Mouse (Mus musculus): ENCODE measurements around the gene Lipe. TPM values are rescaled to one million over a fixed set of nuclear protein-coding genes. Genes with fewer than 3 reads are reported as not detected.
"Not testable (repeated sequence)": the region's sequence is repeated elsewhere in the genome, so short reads cannot be mapped to it uniquely, and the experiment has no call there.

Lipe gene
- polyA plus RNA-seq, 1 experiment from 2014 or later, result 10.6 TPM

DNA sequence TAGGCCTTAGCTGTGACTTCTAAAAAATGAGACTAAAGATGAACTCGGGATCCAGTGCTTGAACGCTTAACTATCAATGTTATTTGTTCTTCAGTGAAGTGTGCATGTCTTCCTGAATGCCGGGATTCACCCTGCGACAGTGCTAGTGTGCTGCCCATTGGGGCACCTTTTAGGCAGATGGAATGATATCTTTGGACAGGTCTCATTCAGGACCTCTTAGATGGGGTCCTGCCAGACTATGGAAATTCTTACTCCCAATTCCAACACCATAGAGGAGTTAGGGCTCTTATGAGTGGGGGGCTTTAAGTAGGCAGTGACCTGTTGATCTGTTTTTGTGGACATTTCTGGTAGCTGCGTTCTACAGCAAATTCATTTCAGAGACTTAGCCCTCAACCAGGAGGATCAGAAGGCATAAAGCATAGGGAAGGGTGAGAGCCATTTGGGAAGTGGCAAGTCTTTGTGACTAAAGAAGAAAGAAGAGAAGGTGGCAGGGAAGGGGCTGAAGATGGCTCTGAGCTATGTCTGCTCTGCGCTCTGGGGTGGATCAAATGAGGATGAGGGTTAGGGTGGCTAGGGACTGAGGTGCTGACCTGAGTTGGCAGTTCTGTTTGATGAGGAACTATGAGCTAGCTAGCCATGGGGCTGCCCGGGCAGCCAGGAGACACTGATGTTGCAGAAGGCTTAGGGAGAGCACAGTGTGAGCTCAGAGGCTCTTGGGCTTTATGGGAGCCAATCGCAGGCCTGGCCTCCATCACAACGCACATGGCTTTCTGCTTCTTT lies 35.5 kb upstream of the Lipe start:
- Histone ChIP-seq H3K4me2 (ENCODE audit: low read depth, low read length) (no peak overlapping the region), H3K9me3 (replicated peaks; ENCODE audit: control insufficient read depth, low read length) (no peaks in the 10 kb centered on the region), H3K27ac (ENCODE audit: low read length) (peak overlapping the region; percentile 85), H3K36me3 (ENCODE audit: control insufficient read depth, insufficient read depth, low read length) (no peaks in the 10 kb centered on the region), H3K4me3 (replicated peaks; ENCODE audit: low read length) (no peak overlapping the region), H3K4me1 (ENCODE audit: control insufficient read depth, insufficient read depth, low read length) (peaks cover 21% of the 10 kb centered on the region), H3K9ac (ENCODE audit: low read length) (0 out of 2 replicates have a peak overlapping the region, but pooled peaks have one; percentile 5), H3K27me3 (ENCODE audit: control insufficient read depth, insufficient read depth, low read length) (no peaks in the 10 kb centered on the region)
- 82% methylated on average over 9 of the region's 9 CpGs for WGBS
- no peak for ATAC-seq (ENCODE audit: insufficient read depth, low FRiP score)

DNA sequence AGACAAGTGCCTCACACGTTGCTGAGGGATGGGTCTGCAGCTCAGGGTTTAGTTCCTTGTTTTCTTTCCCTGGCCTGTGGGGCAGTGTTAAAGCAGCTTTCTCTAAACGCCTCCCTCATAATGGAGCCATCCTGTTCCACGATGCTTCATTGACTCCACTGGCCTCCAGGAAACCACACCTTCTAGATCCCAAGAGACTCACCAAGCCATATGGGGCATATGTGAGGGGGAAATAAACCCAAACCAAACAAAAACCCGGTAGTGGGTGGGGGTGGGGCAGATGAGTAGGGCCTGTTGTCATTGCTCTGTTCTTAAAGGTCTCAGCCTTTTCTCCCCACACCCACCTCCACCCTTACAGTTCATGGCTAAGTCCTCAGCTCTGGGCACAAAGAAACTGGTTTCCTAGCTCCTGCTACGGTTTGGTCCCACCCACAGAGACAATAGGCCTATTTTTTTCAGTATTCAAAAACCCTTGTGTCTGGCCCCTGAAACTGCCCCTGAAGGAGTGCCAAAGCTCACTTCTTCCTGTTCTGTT lies 34.6 kb upstream of the Lipe start:
- Histone ChIP-seq H3K9me3 (replicated peaks; ENCODE audit: control insufficient read depth, low read length) (no peaks in the 10 kb centered on the region), H3K9ac (ENCODE audit: low read length) (no peak overlapping the region), H3K4me1 (ENCODE audit: control insufficient read depth, insufficient read depth, low read length) (peaks cover 21% of the 10 kb centered on the region), H3K36me3 (ENCODE audit: control insufficient read depth, insufficient read depth, low read length) (no peaks in the 10 kb centered on the region), H3K27ac (ENCODE audit: low read length) (peak overlapping the region; percentile 85), H3K27me3 (ENCODE audit: control insufficient read depth, insufficient read depth, low read length) (no peaks in the 10 kb centered on the region), H3K4me3 (replicated peaks; ENCODE audit: low read length) (no peak overlapping the region), H3K4me2 (ENCODE audit: low read depth, low read length) (no peak overlapping the region)
- WGBS, result 11% methylated on average over 5 of the region's 5 CpGs
- peak; percentile 77 for ATAC-seq (ENCODE audit: insufficient read depth, low FRiP score)

DNA sequence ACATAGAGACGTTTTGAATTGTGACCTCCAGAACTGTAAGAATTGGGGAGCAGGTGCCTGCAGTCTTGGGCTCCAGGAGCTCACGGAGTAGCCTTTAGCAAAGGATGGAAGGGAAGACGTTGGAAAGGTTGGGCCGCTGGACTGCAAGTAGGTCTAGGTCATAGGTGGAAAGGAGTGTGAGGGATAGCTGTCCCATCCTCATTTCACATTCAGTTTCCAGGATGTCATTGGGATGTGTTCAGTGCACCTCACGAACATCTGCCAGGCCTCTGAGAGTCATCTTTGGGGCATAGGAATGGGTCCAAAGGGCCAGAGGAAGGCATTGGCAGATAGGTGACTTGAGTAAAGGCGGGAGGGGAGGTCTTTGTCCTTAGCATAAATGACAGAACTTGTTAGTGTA lies 33.9 kb upstream of the Lipe start:
- Histone ChIP-seq H3K9me3 (replicated peaks; ENCODE audit: control insufficient read depth, low read length) (no peaks in the 10 kb centered on the region), H3K27ac (ENCODE audit: low read length) (peak overlapping the region; percentile 85), H3K4me2 (ENCODE audit: low read depth, low read length) (no peak overlapping the region), H3K4me1 (ENCODE audit: control insufficient read depth, insufficient read depth, low read length) (peaks cover 21% of the 10 kb centered on the region), H3K9ac (ENCODE audit: low read length) (no peak overlapping the region), H3K27me3 (ENCODE audit: control insufficient read depth, insufficient read depth, low read length) (no peaks in the 10 kb centered on the region), H3K4me3 (replicated peaks; ENCODE audit: low read length) (no peak overlapping the region), H3K36me3 (ENCODE audit: control insufficient read depth, insufficient read depth, low read length) (no peaks in the 10 kb centered on the region)
- WGBS, result 81% methylated on average over 6 of the region's 6 CpGs
- ATAC-seq (ENCODE audit: insufficient read depth, low FRiP score), result no peak

DNA sequence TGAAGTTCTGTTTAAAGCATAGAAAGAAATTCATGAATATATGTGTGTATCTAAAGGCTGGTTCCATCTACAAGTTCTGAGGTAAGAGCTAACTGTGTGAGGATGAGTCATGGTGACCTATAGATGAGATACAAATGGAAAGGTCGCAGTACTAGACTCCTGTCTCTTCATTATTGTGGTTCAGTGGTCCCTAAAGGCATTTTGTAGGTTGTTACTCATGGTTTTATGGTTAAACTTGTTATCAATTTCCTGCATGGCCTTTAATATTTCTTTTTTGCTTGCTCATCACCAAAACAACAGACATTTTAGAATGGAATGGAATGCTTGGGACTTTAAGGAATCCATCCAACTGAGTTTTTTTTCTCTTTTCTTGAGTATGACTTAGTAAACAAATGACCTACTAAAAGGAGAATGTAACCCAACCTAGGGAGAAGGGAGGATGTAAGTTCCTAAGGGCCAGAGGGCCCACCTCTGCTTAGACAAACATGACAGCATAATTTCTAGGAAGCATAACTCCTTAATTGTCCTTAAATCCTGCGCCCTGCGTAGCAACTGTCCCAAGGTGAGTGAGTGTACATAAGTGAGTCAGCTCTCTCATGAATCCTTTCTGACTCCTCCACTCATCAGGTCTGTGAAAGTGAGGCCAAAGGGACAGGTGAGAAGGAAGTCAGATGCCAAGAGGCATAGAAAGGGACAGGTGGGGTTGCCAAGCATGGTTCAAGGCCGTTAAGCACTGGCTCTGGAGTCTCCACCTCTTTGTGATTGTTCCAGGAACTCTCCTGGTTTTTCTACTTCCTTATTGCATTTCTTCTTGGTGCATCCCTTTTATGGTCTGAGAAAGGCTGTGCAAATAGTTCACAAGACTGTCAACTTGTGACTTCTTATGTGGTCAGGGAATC lies 31.6 kb upstream of the Lipe start:
- H3K27ac ChIP-seq (ENCODE audit: low read length), result peak overlapping the region; percentile 59; the same call in 1 of the 2 replicates
- no peak overlapping the region for H3K4me2 ChIP-seq (ENCODE audit: low read depth, low read length)
- H3K4me3 ChIP-seq (replicated peaks; ENCODE audit: low read length), result no peak overlapping the region
- H3K4me1 ChIP-seq (ENCODE audit: control insufficient read depth, insufficient read depth, low read length), result peaks cover 21% of the 10 kb centered on the region
- H3K36me3 ChIP-seq (ENCODE audit: control insufficient read depth, insufficient read depth, low read length), result no peaks in the 10 kb centered on the region
- H3K27me3 ChIP-seq (ENCODE audit: control insufficient read depth, insufficient read depth, low read length), result no peaks in the 10 kb centered on the region
- ATAC-seq (ENCODE audit: insufficient read depth, low FRiP score), result peak; percentile 34; the same call in 1 of the 2 replicates
- no peak overlapping the region for H3K9ac ChIP-seq (ENCODE audit: low read length)
- no peaks in the 10 kb centered on the region for H3K9me3 ChIP-seq (replicated peaks; ENCODE audit: control insufficient read depth, low read length)
- 58% methylated on average over 4 of the region's 4 CpGs for WGBS

DNA sequence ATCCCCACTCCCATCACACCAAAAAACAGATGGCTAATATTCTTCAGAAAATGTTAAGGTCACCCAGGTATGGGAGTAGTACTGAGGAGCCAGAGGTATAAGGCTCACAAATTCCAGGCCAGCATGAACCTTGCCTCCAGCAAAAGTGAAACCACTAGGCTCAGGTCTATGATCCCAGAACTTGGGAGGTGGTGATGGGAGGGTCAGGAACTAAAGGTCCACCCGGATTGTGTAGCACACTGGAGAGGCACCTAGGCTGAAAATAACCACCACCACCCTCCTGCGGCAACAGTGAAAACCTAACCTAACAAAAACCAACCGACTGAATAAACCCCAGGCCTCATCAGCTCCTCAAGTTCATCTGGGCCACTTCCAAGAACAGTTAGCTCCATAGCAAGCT lies 29.8 kb upstream of the Lipe start:
- WGBS, result 85% methylated on average over 3 of the region's 3 CpGs

DNA sequence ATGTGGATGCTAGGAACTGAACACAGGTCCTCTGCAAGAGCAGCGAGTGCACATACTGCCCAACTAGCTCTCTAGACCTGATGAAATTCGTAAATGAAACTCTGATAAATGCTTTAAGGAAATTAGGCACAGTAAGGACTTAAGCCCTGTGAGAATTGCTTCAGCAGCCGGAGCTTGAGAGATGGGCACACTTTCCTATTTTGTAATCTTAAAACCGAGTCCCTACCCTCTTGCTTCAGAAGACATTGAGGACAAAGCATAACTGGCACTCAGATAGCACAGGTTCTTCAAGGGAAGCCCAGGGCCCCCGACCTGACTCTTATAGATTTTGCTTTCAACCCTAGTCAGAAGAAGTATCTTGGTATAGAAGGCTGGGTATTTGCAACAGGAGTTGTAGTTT lies 28.6 kb upstream of the Lipe start:
- H3K27ac ChIP-seq (ENCODE audit: low read length), result no peak overlapping the region
- no peaks in the 10 kb centered on the region for H3K4me1 ChIP-seq (ENCODE audit: control insufficient read depth, insufficient read depth, low read length)
- H3K27me3 ChIP-seq (ENCODE audit: control insufficient read depth, insufficient read depth, low read length), result no peaks in the 10 kb centered on the region
- H3K36me3 ChIP-seq (ENCODE audit: control insufficient read depth, insufficient read depth, low read length), result no peaks in the 10 kb centered on the region
- no peaks in the 10 kb centered on the region for H3K9me3 ChIP-seq (replicated peaks; ENCODE audit: control insufficient read depth, low read length)
- H3K9ac ChIP-seq (ENCODE audit: low read length), result no peak overlapping the region
- no peak overlapping the region for H3K4me2 ChIP-seq (ENCODE audit: low read depth, low read length)
- ATAC-seq (ENCODE audit: insufficient read depth, low FRiP score), result no peak
- no peak overlapping the region for H3K4me3 ChIP-seq (replicated peaks; ENCODE audit: low read length)
- WGBS, result 81% methylated on average over 5 of the region's 5 CpGs

More for the DNA sequence above, 29.8 kb upstream of the Lipe start:
- H3K4me3 ChIP-seq (replicated peaks; ENCODE audit: low read length), result no peak overlapping the region
- no peak overlapping the region for H3K4me2 ChIP-seq (ENCODE audit: low read depth, low read length)
- peaks cover 7% of the 10 kb centered on the region for H3K4me1 ChIP-seq (ENCODE audit: control insufficient read depth, insufficient read depth, low read length)
- no peak overlapping the region for H3K9ac ChIP-seq (ENCODE audit: low read length)
- H3K9me3 ChIP-seq (replicated peaks; ENCODE audit: control insufficient read depth, low read length), result no peaks in the 10 kb centered on the region
- H3K27ac ChIP-seq (ENCODE audit: low read length), result no peak overlapping the region
- no peaks in the 10 kb centered on the region for H3K36me3 ChIP-seq (ENCODE audit: control insufficient read depth, insufficient read depth, low read length)
- H3K27me3 ChIP-seq (ENCODE audit: control insufficient read depth, insufficient read depth, low read length), result no peaks in the 10 kb centered on the region
- no peak for ATAC-seq (ENCODE audit: insufficient read depth, low FRiP score)

DNA sequence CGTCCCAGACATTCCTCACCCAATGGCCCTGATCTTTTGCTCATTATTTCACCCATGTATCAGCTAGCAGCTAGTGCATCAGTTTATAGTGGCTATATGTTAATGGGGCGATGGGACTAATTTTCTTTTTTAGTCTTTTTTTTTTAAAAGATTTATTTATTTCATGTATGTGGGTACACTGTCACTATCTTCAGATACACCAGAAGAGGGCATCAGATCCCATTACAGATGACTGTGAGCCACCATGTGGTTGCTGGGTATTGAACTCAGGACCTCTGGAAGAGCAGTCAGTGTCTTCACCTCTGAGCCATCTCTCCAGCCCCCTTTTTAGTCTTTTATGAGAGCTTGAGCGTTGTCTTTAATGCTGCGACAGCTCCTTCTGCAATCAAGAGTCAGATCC lies 27.9 kb upstream of the Lipe start:
- H3K36me3 ChIP-seq (ENCODE audit: control insufficient read depth, insufficient read depth, low read length); H3K4me3 ChIP-seq (replicated peaks; ENCODE audit: low read length); H3K27me3 ChIP-seq (ENCODE audit: control insufficient read depth, insufficient read depth, low read length); H3K4me2 ChIP-seq (ENCODE audit: low read depth, low read length); H3K4me1 ChIP-seq (ENCODE audit: control insufficient read depth, insufficient read depth, low read length); ATAC-seq (ENCODE audit: insufficient read depth, low FRiP score); H3K27ac ChIP-seq (ENCODE audit: low read length); H3K9me3 ChIP-seq (replicated peaks; ENCODE audit: control insufficient read depth, low read length); H3K9ac ChIP-seq (ENCODE audit: low read length): not testable (repeated sequence)
- WGBS, result 89% methylated on average over 4 of the region's 4 CpGs

DNA sequence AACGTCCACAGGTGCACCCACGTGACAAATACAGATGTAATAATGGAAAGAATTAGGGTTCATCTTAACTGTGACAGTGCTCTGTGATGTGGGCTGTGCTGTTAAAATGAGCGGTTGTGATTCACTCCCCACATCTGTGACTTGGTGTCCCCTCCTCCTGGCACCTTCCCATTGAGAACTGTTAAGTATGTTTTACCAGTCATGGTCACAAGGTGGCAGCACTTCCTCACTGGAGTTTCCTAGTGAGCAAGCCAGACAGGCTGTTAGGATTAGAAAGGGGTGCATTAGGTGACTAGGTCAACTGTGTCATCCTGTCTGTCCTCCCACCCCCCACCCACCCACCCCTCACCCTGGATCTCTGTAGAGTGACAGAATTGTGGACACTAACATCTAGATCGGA lies 25.9 kb upstream of the Lipe start:
- Histone ChIP-seq H3K27me3 (ENCODE audit: control insufficient read depth, insufficient read depth, low read length) (no peaks in the 10 kb centered on the region), H3K4me1 (ENCODE audit: control insufficient read depth, insufficient read depth, low read length) (no peaks in the 10 kb centered on the region), H3K27ac (ENCODE audit: low read length) (no peak overlapping the region), H3K4me3 (replicated peaks; ENCODE audit: low read length) (no peak overlapping the region), H3K36me3 (ENCODE audit: control insufficient read depth, insufficient read depth, low read length) (no peaks in the 10 kb centered on the region), H3K9me3 (replicated peaks; ENCODE audit: control insufficient read depth, low read length) (no peaks in the 10 kb centered on the region), H3K4me2 (ENCODE audit: low read depth, low read length) (no peak overlapping the region), H3K9ac (ENCODE audit: low read length) (no peak overlapping the region)
- peak; percentile 42; the same call in 1 of the 2 replicates for ATAC-seq (ENCODE audit: insufficient read depth, low FRiP score)
- 33% methylated on average over 4 of the region's 4 CpGs for WGBS

All from stomach, embryonic 16.5 days (tissue).